Mouse (Mus musculus) 3134 (cell line): ENCODE measurements around the gene Lad1.

Experiments
- DNase-seq: peaks from one replicate; pipeline ENCODE4 v3.0.0-alpha.2; 2011; ENCODE audit warnings: low spot score; ENCODE audit not compliant: insufficient read length; ENCODE audit errors: extremely low read depth

Gene Lad1

GRCm38 (mm10) chr1:135864830-135865229, 46.4 kb downstream of the Lad1 start:
- DNase-seq: no peak

- peak; percentile 75 for DNase-seq
Observed at GRCm38 (mm10) chr1:135865518-135866194, 47.3 kb downstream of the Lad1 start.

- DNase-seq: no peak
Observed at GRCm38 (mm10) chr1:135868570-135868969, 50.2 kb downstream of the Lad1 start.

- no peak for DNase-seq
Observed at GRCm38 (mm10) chr1:135872991-135873390, 54.6 kb downstream of the Lad1 start.

- DNase-seq: no peak
Observed at GRCm38 (mm10) chr1:135877248-135877647, 58.9 kb downstream of the Lad1 start.

GRCm38 (mm10) chr1:135882385-135883109, 64.1 kb downstream of the Lad1 start:
- peak; percentile 47 for DNase-seq
